ENCODE assay signal across 24 mouse cellular contexts in genomic region chr8:12078679-12079566, GRCm38 (mm10).
A peak's percentile ranks its signal among the peaks of the same experiment; 100 is the strongest.
DNase-seq lines count a peak whose midpoint lies in the region; ATAC-seq lines count a peak whose summit lies in the region.
"Had no signal": no experiment of that assay in that cellular context is flagged by ENCODE, and none has a peak within 500 bp of the region (broad histone marks: within the 10 kb centered on the region; RNA-seq: fewer than 3 reads in every experiment).

No protein-coding gene starts in this region.

- peaks cover 6% of the 10 kb centered on the region; the same call in 1 of the 2 replicates for H3K4me1 ChIP-seq in forebrain, embryonic 14.5 days (ENCODE audit: control insufficient read depth, insufficient read depth, low read length)
- H3K4me1 ChIP-seq in forebrain, embryonic 11.5 days (replicated peaks; ENCODE audit: control insufficient read depth, insufficient read depth, low read length) = no peaks in the 10 kb centered on the region
- H3K4me1 ChIP-seq in midbrain, embryonic 13.5 days (replicated peaks) = peaks cover 9% of the 10 kb centered on the region
- no peaks in the 10 kb centered on the region for H3K4me1 ChIP-seq in midbrain, embryonic 10.5 days
- H3K4me1 ChIP-seq in forebrain, embryonic 16.5 days (replicated peaks; ENCODE audit: control insufficient read depth, insufficient read depth, low read length) = peaks cover 11% of the 10 kb centered on the region; the same call in 1 of the 2 replicates
- H3K4me1 ChIP-seq: embryonic facial prominence, embryonic 10.5 days; limb, embryonic 15.5 days had no signal

- H3K36me3 ChIP-seq in forebrain, embryonic 14.5 days (ENCODE audit: control insufficient read depth, insufficient read depth, low read length) = no peaks in the 10 kb centered on the region
- no peaks in the 10 kb centered on the region for H3K36me3 ChIP-seq in forebrain, embryonic 11.5 days (ENCODE audit: control insufficient read depth, insufficient read depth, low read length)
- no peaks in the 10 kb centered on the region for H3K36me3 ChIP-seq in midbrain, embryonic 13.5 days
- no peaks in the 10 kb centered on the region for H3K36me3 ChIP-seq in midbrain, embryonic 10.5 days
- no peaks in the 10 kb centered on the region for H3K36me3 ChIP-seq in forebrain, embryonic 16.5 days (ENCODE audit: control insufficient read depth, insufficient read depth)
- H3K36me3 ChIP-seq: embryonic facial prominence, embryonic 10.5 days; heart, embryonic 15.5 days; limb, embryonic 15.5 days; lung, embryonic 15.5 days; neural tube, embryonic 13.5 days had no signal

- no peak overlapping the region for H3K9ac ChIP-seq in forebrain, embryonic 14.5 days (ENCODE audit: low read length)
- H3K9ac ChIP-seq in forebrain, embryonic 11.5 days (ENCODE audit: low read length) = no peak overlapping the region
- no peak overlapping the region for H3K9ac ChIP-seq in midbrain, embryonic 13.5 days (replicated peaks)
- H3K9ac ChIP-seq in forebrain, embryonic 16.5 days (replicated peaks; ENCODE audit: low read depth, low read length) = no peak overlapping the region
- H3K9ac ChIP-seq: heart, embryonic 15.5 days; limb, embryonic 15.5 days; liver, embryonic 14.5 days; lung, embryonic 15.5 days; neural tube, embryonic 13.5 days had no signal

- no peak overlapping the region for H3K27ac ChIP-seq in forebrain, embryonic 14.5 days (ENCODE audit: low read depth, low read length)
- no peak overlapping the region for H3K27ac ChIP-seq in forebrain, embryonic 11.5 days (ENCODE audit: low read depth, low read length)
- no peak overlapping the region for H3K27ac ChIP-seq in midbrain, embryonic 13.5 days
- H3K27ac ChIP-seq in midbrain, embryonic 10.5 days (replicated peaks) = no peak overlapping the region
- no peak overlapping the region for H3K27ac ChIP-seq in forebrain, embryonic 16.5 days (ENCODE audit: low read length)
- H3K27ac ChIP-seq: embryonic facial prominence, embryonic 10.5 days; heart, embryonic 15.5 days; kidney, postnatal 0 days; limb, embryonic 15.5 days; liver, embryonic 14.5 days; lung, embryonic 15.5 days; neural tube, embryonic 13.5 days; stomach, postnatal 0 days had no signal

- DNase-seq in forebrain, embryonic 14.5 days (ENCODE audit: low spot score) = peak; percentile 55
- no peak for DNase-seq in forebrain, embryonic 11.5 days (ENCODE audit: low spot score)
- DNase-seq in midbrain, embryonic 10.5 days (ENCODE audit: low spot score) = no peak
- DNase-seq in retina, postnatal 1 day = peak; percentile 24
- no peak for DNase-seq in urinary bladder, adult 2 months (ENCODE audit: low spot score)
- DNase-seq: cerebellum, adult 9-10 months; heart, postnatal 36 days; kidney, adult 2 months; left cerebral cortex, postnatal 4 days; lung, postnatal 4 days; right cerebral cortex, postnatal 14 days; thymus, adult 2 months; thymus, postnatal 4 days had no signal

- 56% methylated on average over 14 of the region's 14 CpGs for WGBS in forebrain, embryonic 14.5 days
- 77% methylated on average over 14 of the region's 14 CpGs for WGBS in forebrain, embryonic 11.5 days
- 62% methylated on average over 14 of the region's 14 CpGs for WGBS in midbrain, embryonic 13.5 days
- WGBS in midbrain, embryonic 10.5 days = 86% methylated on average over 14 of the region's 14 CpGs
- WGBS in forebrain, embryonic 16.5 days = 52% methylated on average over 14 of the region's 14 CpGs

- no peak overlapping the region for H3K4me3 ChIP-seq in forebrain, embryonic 14.5 days (ENCODE audit: low read depth, low read length)
- H3K4me3 ChIP-seq in forebrain, embryonic 11.5 days (ENCODE audit: low read depth, low read length) = no peak overlapping the region
- no peak overlapping the region for H3K4me3 ChIP-seq in midbrain, embryonic 13.5 days (replicated peaks)
- H3K4me3 ChIP-seq in midbrain, embryonic 10.5 days = no peak overlapping the region
- H3K4me3 ChIP-seq in forebrain, embryonic 16.5 days (replicated peaks; ENCODE audit: low read length) = no peak overlapping the region
- H3K4me3 ChIP-seq: embryonic facial prominence, embryonic 10.5 days; heart, embryonic 15.5 days; limb, embryonic 15.5 days; lung, embryonic 15.5 days; neural tube, embryonic 13.5 days had no signal

- H3K27me3 ChIP-seq in forebrain, embryonic 14.5 days (replicated peaks; ENCODE audit: control insufficient read depth, insufficient read depth, low read length) = no peaks in the 10 kb centered on the region
- no peaks in the 10 kb centered on the region for H3K27me3 ChIP-seq in forebrain, embryonic 11.5 days (ENCODE audit: control insufficient read depth, insufficient read depth, low read length)
- H3K27me3 ChIP-seq in midbrain, embryonic 13.5 days = peaks cover 17% of the 10 kb centered on the region
- H3K27me3 ChIP-seq in midbrain, embryonic 10.5 days (ENCODE audit: low read depth, poor library complexity, severe bottlenecking) = peaks cover 12% of the 10 kb centered on the region
- H3K27me3 ChIP-seq in forebrain, embryonic 16.5 days (replicated peaks; ENCODE audit: control insufficient read depth, insufficient read depth, low read length) = no peaks in the 10 kb centered on the region
- H3K27me3 ChIP-seq: heart, embryonic 15.5 days; limb, embryonic 15.5 days; lung, embryonic 15.5 days had no signal

- no peaks in the 10 kb centered on the region for H3K9me3 ChIP-seq in forebrain, embryonic 14.5 days (replicated peaks; ENCODE audit: control insufficient read depth, low read length)
- H3K9me3 ChIP-seq in forebrain, embryonic 11.5 days (ENCODE audit: control insufficient read depth, low read length) = no peaks in the 10 kb centered on the region
- H3K9me3 ChIP-seq in midbrain, embryonic 13.5 days = no peaks in the 10 kb centered on the region
- H3K9me3 ChIP-seq in midbrain, embryonic 10.5 days (replicated peaks) = no peaks in the 10 kb centered on the region
- H3K9me3 ChIP-seq in forebrain, embryonic 16.5 days (ENCODE audit: control insufficient read depth, low read length) = no peaks in the 10 kb centered on the region
- H3K9me3 ChIP-seq: embryonic facial prominence, embryonic 10.5 days; heart, embryonic 15.5 days; limb, embryonic 15.5 days; lung, embryonic 15.5 days; neural tube, embryonic 13.5 days had no signal

- peak; percentile 54; the same call in 1 of the 2 replicates for ATAC-seq in forebrain, embryonic 14.5 days
- ATAC-seq in forebrain, embryonic 11.5 days (replicated peaks; ENCODE audit: low FRiP score) = no peak
- ATAC-seq in midbrain, embryonic 13.5 days = peak; percentile 73
- ATAC-seq in forebrain, embryonic 16.5 days = peak; percentile 38; the same call in 1 of the 2 replicates
- ATAC-seq: CD4-positive, CD25-positive, alpha-beta regulatory T cell, adult 4 months had no signal

- H3K4me2 ChIP-seq in forebrain, embryonic 14.5 days (ENCODE audit: low read length) = no peak overlapping the region
- H3K4me2 ChIP-seq in forebrain, embryonic 11.5 days (ENCODE audit: low read depth, low read length, severe bottlenecking) = no peak overlapping the region
- no peak overlapping the region for H3K4me2 ChIP-seq in midbrain, embryonic 13.5 days (replicated peaks)
- H3K4me2 ChIP-seq in forebrain, embryonic 16.5 days (ENCODE audit: low read length) = no peak overlapping the region
- H3K4me2 ChIP-seq: heart, embryonic 15.5 days; limb, embryonic 15.5 days; lung, embryonic 15.5 days; neural tube, embryonic 13.5 days had no signal

Comparison
In these comparisons a context has a peak if more than half of its experiments do, and no peak if none do; other contexts are left out.
1. DNase-seq: peak in forebrain, embryonic 14.5 days (single experiment) and retina, postnatal 1 day (single experiment); none in forebrain, embryonic 11.5 days (single experiment), midbrain, embryonic 10.5 days (single experiment) and urinary bladder, adult 2 months (single experiment).